Mouse (Mus musculus) ovary, adult 10 weeks (tissue): ENCODE results near the gene Krt18. TPM values are rescaled to one million over a fixed set of nuclear protein-coding genes. Genes with fewer than 3 reads are reported as not detected.

Source experiments
- polyA plus RNA-seq: library from polyadenylated mRNA; stranded (reverse); fragments of 350-450 nt; fragmentation: Illumina TruSeq; extraction: RNeasy Lipid Tissue Mini Kit (QIAGEN cat#74804); gene quantifications from one replicate; pipeline ENCODE4 v1.2.3, GENCODE M21; 2014

The Krt18 gene
- polyA plus RNA-seq: 1.4 TPM

GRCm38 (mm10) chr15:102028040-102028439 lies at the start of gene Krt18:
Krt18 (plus strand) TSS chr15:102028180.

GRCm38 (mm10) chr15:102004189-102004588 lies 23.8 kb upstream of the Krt18 start, which contains the start of gene Krt8:
Krt8 (minus strand) TSS chr15:102004482.

GRCm38 (mm10) chr15:102073559-102074069 lies 45.6 kb downstream of the Krt18 start, which contains the start of gene Eif4b:
Eif4b (plus strand) TSS chr15:102073773.

Other genes starting within 250 kb of the Krt18 start
- gene Krt72, start 241.7 kb upstream of the Krt18 start, polyA plus RNA-seq: not detected
- 0.34 TPM for gene Krt73, start 225.8 kb upstream of the Krt18 start, polyA plus RNA-seq
- gene Krt2, start 210.0 kb upstream of the Krt18 start, polyA plus RNA-seq: not detected
- 0.23 TPM for gene Krt1, start 177.4 kb upstream of the Krt18 start, polyA plus RNA-seq
- not detected for gene Krt77, start 158.5 kb upstream of the Krt18 start, polyA plus RNA-seq
- not detected for gene Krt76, start 135.3 kb upstream of the Krt18 start, polyA plus RNA-seq
- gene Krt4, start 103.4 kb upstream of the Krt18 start, polyA plus RNA-seq: not detected
- gene Krt79, start 87.9 kb upstream of the Krt18 start, polyA plus RNA-seq: 0.48 TPM
- gene Krt78, start 73.9 kb upstream of the Krt18 start, polyA plus RNA-seq: not detected
- gene Krt8, start 23.7 kb upstream of the Krt18 start, polyA plus RNA-seq: 4.1 TPM
- gene Eif4b, start 45.6 kb downstream of the Krt18 start, polyA plus RNA-seq: 326 TPM
- 31.9 TPM for gene Tns2, start 72.2 kb downstream of the Krt18 start, polyA plus RNA-seq
- 0.23 TPM for gene Spryd3, start 108.1 kb downstream of the Krt18 start, polyA plus RNA-seq
- gene Igfbp6, start 116.2 kb downstream of the Krt18 start, polyA plus RNA-seq: not detected
- gene Soat2, start 122.3 kb downstream of the Krt18 start, polyA plus RNA-seq: not detected
- 59.5 TPM for gene Zfp740, start 175.1 kb downstream of the Krt18 start, polyA plus RNA-seq
- gene Csad, start 176.5 kb downstream of the Krt18 start, polyA plus RNA-seq: 19.4 TPM
- not detected for gene Itgb7, start 203.8 kb downstream of the Krt18 start, polyA plus RNA-seq
- gene Rarg, start 229.3 kb downstream of the Krt18 start, polyA plus RNA-seq: 11.1 TPM
- gene Gm9918, start 242.4 kb downstream of the Krt18 start, polyA plus RNA-seq: not detected